Mouse (Mus musculus): ENCODE measurements at regions not wholly inside any gene's neighbourhood (a gene's known extent, or its start where the extent isn't known, plus 50 kb on each side); places are given as distances from the start of the nearest gene placed in this dataset.

DNA sequence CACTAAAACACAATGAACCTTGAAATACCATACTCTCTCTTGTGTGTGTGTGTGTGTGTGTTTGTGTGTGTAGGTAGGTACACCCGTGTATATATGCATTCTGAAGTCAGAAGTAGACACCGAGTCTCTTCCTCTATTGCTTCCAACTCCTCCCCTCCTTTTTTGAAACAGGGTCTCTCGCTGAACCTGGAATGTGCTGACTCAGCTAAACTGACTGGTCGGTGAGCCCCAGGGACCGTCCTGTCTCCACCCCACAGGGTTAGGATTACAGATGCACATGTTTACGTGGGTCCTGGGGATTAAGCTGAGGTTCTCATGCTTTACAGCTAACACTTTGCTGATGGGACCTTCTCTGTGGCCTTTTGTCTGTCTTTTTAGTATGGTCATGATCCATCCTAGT is 74.8 kb upstream of the Nfil3 start:
- no peak for DNase-seq

DNA sequence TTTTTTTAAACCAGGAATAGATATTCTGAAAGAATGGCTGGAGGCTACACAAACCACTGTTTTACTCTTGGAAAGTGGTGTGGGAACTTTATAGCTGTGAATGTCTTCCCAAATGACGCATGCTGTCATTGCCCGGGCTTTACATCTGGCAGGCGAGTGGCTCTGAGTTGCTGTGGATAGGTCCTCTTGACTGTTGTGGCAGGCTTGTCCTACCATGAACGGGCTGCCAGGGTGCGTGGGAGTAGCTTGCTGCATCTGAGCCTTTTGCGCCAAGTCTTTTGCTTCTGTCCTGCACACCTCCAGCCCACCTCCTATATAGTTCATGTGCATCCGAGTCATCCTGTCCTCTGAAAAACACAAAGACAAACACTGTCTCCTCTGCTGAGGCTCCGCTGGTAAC is 72.3 kb upstream of the Nfil3 start:
- DNase-seq: no peak

DNA sequence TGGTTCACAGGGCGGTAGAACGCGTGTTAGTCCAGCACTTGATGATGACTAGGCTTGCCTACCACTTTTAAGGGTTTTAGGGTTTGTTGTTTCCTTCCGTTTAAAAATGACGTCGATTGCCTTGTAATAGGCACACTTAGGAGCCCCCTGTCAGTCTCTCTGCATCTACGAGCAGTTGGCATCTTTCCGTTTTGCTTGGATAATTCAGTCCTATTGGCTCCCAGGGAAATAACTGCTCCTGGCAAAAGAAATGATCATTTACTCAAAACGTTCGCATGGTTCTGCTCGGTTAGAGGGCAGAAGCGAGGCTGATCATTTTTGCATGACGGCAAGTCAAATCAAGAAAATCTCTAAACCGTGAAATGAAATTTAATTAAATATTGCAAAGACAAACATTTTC is 71.9 kb upstream of the Nfil3 start:
- DNase-seq: no peak

DNA sequence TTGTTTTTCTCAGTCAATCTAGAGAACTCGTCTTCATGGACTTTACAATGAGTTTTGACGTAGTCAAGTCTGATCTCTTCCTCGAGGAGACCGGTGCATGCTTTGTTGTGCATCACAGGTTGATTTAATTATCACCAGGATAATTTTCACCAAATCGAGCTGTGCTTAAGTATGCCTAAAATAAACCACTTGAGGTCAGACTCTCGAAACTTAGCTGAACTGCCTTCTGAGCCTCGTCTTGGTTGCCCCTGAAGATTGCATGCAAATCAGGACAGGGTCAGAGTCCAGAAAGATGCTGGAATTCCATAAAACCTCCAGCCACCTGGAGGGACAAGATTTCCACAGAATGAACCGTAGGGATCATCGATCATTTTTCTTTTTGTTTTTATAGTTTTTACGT is 71.3 kb upstream of the Nfil3 start:
- DNase-seq: no peak

DNA sequence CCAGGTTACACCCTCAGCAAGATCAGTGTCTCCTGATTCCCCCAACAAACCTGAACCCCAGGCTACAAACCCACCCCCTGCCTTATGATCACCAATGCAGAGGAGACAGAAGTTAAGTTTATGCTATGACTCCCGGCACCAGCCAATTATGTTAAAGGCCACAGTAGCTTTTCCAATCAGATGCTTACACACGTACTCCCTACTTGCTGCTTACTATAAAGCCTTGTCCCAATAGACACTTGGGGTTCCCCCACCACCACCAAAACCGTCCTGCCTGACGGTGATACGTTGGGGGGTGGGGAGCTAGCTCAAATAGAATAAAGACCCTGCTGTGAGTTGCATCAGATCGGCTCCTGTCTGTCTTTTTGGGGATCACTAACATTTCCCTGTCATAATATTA is 70.5 kb upstream of the Nfil3 start:
- no peak for DNase-seq

DNA sequence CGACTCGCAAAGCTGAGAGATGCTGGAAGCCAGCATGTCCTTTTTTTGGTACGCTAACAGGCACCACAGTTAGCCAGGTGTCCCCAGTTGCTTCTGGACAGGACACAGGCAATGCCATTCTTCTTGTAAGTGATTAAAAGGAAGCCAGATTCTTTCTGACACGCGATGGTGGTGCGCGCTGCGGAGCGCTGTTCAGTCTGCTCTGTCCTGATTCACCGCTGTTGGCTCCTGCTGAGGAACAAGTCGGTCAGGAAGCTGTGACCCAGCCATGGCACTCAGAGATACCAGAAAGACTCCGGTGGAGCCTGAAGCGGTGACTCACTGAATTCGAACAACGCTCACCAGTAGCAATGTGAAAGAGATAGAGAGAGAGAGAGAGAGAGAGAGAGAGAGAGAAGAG is 68.3 kb upstream of the Nfil3 start:
- DNase-seq: peak; percentile 7 to 17

DNA sequence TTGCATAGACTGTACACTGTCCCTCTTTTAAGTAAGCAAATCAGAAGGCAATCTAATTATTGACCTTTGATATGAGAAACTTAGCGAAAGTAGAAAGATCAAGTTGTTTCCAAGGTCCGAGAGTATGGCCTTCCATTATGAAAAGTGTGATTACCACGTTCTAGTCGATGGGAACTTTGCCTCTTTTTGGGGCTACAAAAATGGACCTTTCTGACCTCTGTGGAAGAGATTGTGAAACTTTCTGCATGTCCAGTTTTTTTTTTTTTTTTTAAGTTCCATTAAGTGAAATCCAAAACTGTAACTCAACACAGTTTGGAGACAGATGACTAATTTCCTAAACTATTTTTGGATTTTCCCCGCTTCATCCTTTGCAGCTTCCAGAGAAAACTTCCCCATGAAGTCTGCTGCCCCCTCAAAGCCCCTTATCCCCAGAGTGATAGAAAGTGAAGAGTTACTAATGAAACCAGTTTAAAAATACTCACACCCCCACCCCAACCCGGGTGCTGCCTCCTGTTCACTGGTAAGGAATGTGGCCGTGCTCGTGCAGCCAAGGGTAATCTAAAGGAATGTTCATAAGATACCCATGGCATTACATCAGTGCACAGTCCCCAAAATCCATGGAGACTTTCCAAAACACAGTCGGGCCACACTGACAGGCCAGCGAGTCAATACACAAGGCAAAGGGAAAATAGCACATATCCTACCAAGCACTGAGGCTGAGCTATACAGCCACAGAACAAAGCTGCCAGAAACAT is 52.5 kb upstream of the Nfil3 start:
- peak; percentile 79 to 80 for DNase-seq

All from heart, adult 18-20 months (tissue).